Mouse (Mus musculus) embryo, embryonic 9.5 days (tissue): ENCODE results near the gene Fabp7.

ENCODE experiments used
- DNase-seq: peaks from one replicate; pipeline ENCODE4 v3.0.0-alpha.2; 2017; ENCODE audit errors: extremely low spot score

The Fabp7 gene

GRCm38 (mm10) chr10:57784876-57785150, at the start of gene Fabp7:
Fabp7 (plus strand) TSS chr10:57784881.
- no peak for DNase-seq

- no peak for DNase-seq
These were observed 43.9 kb upstream of the Fabp7 start for GRCm38 (mm10) chr10:57740733-57741132.

GRCm38 (mm10) chr10:57741351-57741750, 43.3 kb upstream of the Fabp7 start:
- DNase-seq = no peak

GRCm38 (mm10) chr10:57743045-57743444, 41.6 kb upstream of the Fabp7 start:
- DNase-seq = no peak

GRCm38 (mm10) chr10:57743606-57744016, 41.1 kb upstream of the Fabp7 start:
- peak; percentile 61 for DNase-seq

- no peak for DNase-seq
These were observed 40.4 kb upstream of the Fabp7 start for GRCm38 (mm10) chr10:57744128-57744765.

GRCm38 (mm10) chr10:57745452-57745851, 39.2 kb upstream of the Fabp7 start:
- no peak for DNase-seq

GRCm38 (mm10) chr10:57747127-57747526, 37.6 kb upstream of the Fabp7 start:
- DNase-seq = no peak

GRCm38 (mm10) chr10:57753343-57753742, 31.3 kb upstream of the Fabp7 start:
- no peak for DNase-seq

- no peak for DNase-seq
These were observed 29.4 kb upstream of the Fabp7 start for GRCm38 (mm10) chr10:57755201-57755736.

GRCm38 (mm10) chr10:57758999-57759398, 25.7 kb upstream of the Fabp7 start:
- DNase-seq = no peak

GRCm38 (mm10) chr10:57760694-57761093, 24.0 kb upstream of the Fabp7 start:
- DNase-seq = no peak

GRCm38 (mm10) chr10:57763044-57763443, 21.6 kb upstream of the Fabp7 start:
- DNase-seq = no peak

- peak; percentile 7 for DNase-seq
These were observed 1.2 kb upstream of the Fabp7 start for GRCm38 (mm10) chr10:57783289-57784130.

- peak; percentile 78 for DNase-seq
These were observed 378 bp upstream of the Fabp7 start for GRCm38 (mm10) chr10:57784131-57784875.

- no peak for DNase-seq
These were observed 871 bp downstream of the Fabp7 start for GRCm38 (mm10) chr10:57785552-57785951.

GRCm38 (mm10) chr10:57792957-57793356, 8.3 kb downstream of the Fabp7 start:
- no peak for DNase-seq

GRCm38 (mm10) chr10:57794018-57794417, 9.3 kb downstream of the Fabp7 start, which contains the start of gene Smpdl3a:
Smpdl3a (plus strand) TSS chr10:57794335.
- DNase-seq = no peak

- peak; percentile 66 for DNase-seq
These were observed 10.1 kb downstream of the Fabp7 start for GRCm38 (mm10) chr10:57794491-57795461.

- DNase-seq = peak; percentile 10
These were observed 10.9 kb downstream of the Fabp7 start for GRCm38 (mm10) chr10:57795542-57795941.

- peak; percentile 24 for DNase-seq
These were observed 11.4 kb downstream of the Fabp7 start for GRCm38 (mm10) chr10:57796057-57796456.
